Mouse (Mus musculus): ENCODE measurements around the gene Cep162. TPM values are rescaled to one million over a fixed set of nuclear protein-coding genes. Genes with fewer than 3 reads are reported as not detected.

Cep162 gene
- polyA plus RNA-seq, 1 experiment from 2014 or later: 10.4 TPM

DNA sequence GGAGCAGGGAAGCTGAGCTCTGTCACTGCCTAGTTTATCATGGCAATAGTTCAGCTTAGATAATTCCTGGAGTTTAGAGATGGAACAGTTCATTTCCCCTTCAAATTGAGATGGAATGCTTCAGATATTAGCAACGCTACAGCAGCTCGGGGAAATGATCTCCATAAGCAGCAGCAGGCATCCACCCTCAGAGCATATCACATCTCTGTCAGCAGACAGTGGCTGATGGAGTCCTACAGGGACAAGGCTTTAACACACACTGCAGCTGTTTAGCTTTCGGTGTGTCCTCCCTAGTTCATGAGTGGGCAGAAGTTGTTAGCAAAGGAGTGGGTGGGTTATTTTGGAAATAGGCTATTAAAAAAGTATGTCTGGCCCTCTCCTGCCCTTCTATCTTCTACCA, 58.1 kb downstream of the Cep162 start:
- Histone ChIP-seq H3K27me3 (no peaks in the 10 kb centered on the region), H3K4me1 (no peaks in the 10 kb centered on the region), H3K27ac (no peak overlapping the region), H3K36me3 (peaks cover 54% of the 10 kb centered on the region), H3K9me3 (replicated peaks) (peaks cover 3% of the 10 kb centered on the region; the same call in 1 of the 2 replicates), H3K4me3 (no peak overlapping the region), H3K9ac (no peak overlapping the region), H3K4me2 (replicated peaks) (no peak overlapping the region)
- 83% methylated on average over 3 of the region's 3 CpGs for WGBS
- no peak for ATAC-seq (ENCODE audit: low FRiP score)

DNA sequence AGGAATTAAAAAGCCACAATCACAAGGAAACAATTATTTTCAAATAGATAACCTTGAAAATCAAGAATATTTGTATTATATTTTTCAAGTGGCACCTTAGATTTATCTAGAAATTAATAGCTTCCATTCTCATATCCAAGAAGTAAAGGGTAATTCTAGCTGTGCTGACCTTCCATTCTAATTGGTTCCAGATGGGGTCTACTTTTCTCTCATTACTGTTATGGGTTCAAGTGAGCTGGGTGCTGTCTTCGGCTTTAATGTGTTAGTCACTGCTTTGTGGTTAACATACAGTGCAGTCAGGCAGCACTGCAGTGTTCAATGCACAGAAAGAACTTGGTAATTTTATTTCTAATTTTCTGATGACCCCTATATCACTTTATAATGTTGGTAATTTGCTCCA, 61.6 kb downstream of the Cep162 start:
- Histone ChIP-seq H3K27ac (no peak overlapping the region), H3K4me3 (no peak overlapping the region), H3K27me3 (no peaks in the 10 kb centered on the region), H3K9ac (no peak overlapping the region), H3K4me1 (no peaks in the 10 kb centered on the region), H3K9me3 (replicated peaks) (peaks cover 12% of the 10 kb centered on the region; the same call in 1 of the 2 replicates), H3K36me3 (peaks cover 60% of the 10 kb centered on the region), H3K4me2 (replicated peaks) (no peak overlapping the region)
- 75% methylated on average over 1 of the region's 1 CpGs for WGBS
- no peak for ATAC-seq (ENCODE audit: low FRiP score)

DNA sequence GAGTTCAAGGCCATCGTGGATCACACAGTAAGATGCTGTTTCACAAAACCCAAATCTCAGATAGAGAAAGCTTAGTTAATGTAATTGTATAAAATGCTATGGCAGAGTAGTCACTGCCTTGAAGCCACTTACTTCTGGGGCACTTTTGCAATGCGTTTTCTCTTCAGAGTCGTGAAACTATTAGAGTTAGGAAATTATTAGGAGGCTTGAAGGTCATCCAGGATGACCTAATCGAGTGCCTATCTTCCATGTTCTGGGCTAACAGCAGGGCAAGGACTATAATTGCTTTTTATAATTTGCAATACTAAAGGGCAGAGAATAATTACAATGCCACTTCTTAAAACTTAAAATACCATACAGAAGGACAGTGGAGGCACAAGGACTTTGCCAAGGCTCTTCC, 68.0 kb downstream of the Cep162 start:
- no peak for ATAC-seq (ENCODE audit: low FRiP score)
- Histone ChIP-seq H3K9me3 (replicated peaks) (peaks cover 9% of the 10 kb centered on the region; the same call in 1 of the 2 replicates), H3K27ac (no peak overlapping the region), H3K4me3 (no peak overlapping the region), H3K27me3 (no peaks in the 10 kb centered on the region), H3K36me3 (peaks cover 22% of the 10 kb centered on the region), H3K4me1 (no peaks in the 10 kb centered on the region), H3K4me2 (replicated peaks) (no peak overlapping the region), H3K9ac (no peak overlapping the region)
- WGBS: 92% methylated on average over 4 of the region's 4 CpGs

DNA sequence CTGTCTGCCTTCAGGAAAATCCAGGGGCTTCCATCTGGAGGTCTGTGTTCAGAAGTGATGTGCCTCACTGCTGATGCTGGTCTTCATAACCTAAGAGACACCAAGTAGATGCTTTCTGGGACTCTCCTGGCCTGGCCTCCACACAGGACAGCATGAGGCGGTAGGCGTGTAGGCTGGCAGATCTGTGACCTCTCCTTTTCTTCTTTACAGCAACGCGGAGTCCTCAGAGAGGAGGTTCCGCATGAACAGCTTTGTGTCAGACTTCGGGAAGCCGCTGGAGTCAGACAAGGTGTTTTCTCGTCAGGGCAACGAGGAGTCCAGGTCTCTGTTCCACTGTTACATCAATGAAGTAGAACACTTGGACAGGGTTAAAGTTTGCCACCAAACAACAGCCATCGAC, 73.1 kb downstream of the Cep162 start:
- Histone ChIP-seq H3K9me3 (replicated peaks) (no peaks in the 10 kb centered on the region), H3K4me1 (no peaks in the 10 kb centered on the region), H3K9ac (no peak overlapping the region), H3K4me2 (replicated peaks) (no peak overlapping the region), H3K36me3 (no peaks in the 10 kb centered on the region), H3K27ac (no peak overlapping the region), H3K4me3 (no peak overlapping the region), H3K27me3 (no peaks in the 10 kb centered on the region)
- no peak for ATAC-seq (ENCODE audit: low FRiP score)
- WGBS: 75% methylated on average over 10 of the region's 10 CpGs

DNA sequence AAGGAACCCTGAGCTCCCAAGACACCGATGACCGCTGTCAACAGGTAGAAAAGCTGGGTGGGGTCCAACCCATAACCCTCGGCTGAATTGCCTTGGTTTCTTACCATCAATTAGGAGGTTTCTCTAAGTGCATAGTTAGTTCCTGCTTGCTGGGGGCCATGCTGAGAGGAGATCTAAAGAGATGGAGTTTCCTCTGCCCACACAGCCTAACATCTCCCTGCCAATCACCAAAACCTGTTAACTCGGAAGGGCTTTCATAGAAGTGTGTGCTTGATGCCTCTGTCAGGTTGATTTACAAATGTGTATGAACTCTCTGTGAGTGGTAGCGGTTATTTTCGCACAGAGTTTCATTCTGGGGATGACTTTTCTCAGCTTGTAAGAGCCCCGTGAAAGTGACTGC, 76.8 kb downstream of the Cep162 start:
- H3K27ac ChIP-seq: no peak overlapping the region
- no peaks in the 10 kb centered on the region for H3K36me3 ChIP-seq
- no peak overlapping the region for H3K4me3 ChIP-seq
- H3K9me3 ChIP-seq (replicated peaks): no peaks in the 10 kb centered on the region
- H3K4me1 ChIP-seq: no peaks in the 10 kb centered on the region
- H3K27me3 ChIP-seq: no peaks in the 10 kb centered on the region
- ATAC-seq (ENCODE audit: low FRiP score): no peak
- no peak overlapping the region for H3K9ac ChIP-seq
- H3K4me2 ChIP-seq (replicated peaks): no peak overlapping the region
- WGBS: 69% methylated on average over 7 of the region's 7 CpGs

DNA sequence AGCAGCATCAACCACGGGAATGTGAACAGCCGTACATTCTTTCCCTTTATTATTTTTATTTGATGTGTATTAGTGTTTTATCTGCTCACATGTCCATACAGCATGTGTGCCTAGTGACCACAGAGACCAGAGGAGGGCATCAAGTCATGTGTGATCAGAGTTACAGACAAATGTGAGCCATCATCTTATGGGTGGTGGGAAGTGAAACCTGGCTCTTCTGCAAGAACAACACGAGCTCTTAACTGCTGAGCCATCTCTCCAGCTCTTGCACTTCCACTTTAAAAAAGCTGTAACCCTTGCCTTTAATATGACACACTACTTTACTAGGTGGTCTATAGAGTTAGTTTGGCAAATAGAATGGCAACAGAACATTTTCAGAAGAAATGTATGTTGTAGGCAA, 83.8 kb downstream of the Cep162 start:
- WGBS: 89% methylated on average over 3 of the region's 3 CpGs
- no peak overlapping the region for H3K9ac ChIP-seq
- H3K4me1 ChIP-seq: no peaks in the 10 kb centered on the region
- H3K9me3 ChIP-seq (replicated peaks): no peaks in the 10 kb centered on the region
- H3K27ac ChIP-seq: no peak overlapping the region
- H3K36me3 ChIP-seq: no peaks in the 10 kb centered on the region
- no peak overlapping the region for H3K4me2 ChIP-seq (replicated peaks)
- no peak overlapping the region for H3K4me3 ChIP-seq
- no peak for ATAC-seq (ENCODE audit: low FRiP score)
- no peaks in the 10 kb centered on the region for H3K27me3 ChIP-seq

DNA sequence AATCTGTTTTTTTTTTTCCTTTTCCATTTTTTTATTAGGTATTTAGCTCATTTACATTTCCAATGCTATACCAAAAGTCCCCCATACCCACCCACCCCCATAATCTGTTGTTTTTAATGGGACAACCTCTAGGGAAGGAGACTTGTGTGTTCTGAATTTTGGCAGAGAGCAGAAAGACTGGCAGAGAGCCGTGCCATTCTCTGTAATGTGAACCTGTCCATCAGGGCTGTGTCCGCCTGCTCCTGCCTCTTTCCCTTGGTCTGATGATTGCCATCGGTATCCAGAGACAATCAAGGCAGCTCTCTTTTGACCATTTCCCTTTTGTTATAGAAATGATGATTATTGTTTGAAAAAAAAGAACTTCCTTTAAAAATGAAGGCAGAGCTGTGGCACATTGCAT, 84.4 kb downstream of the Cep162 start:
- Histone ChIP-seq H3K9ac (no peak overlapping the region), H3K9me3 (replicated peaks) (no peaks in the 10 kb centered on the region), H3K4me2 (replicated peaks) (no peak overlapping the region), H3K27ac (no peak overlapping the region), H3K36me3 (no peaks in the 10 kb centered on the region), H3K4me3 (no peak overlapping the region), H3K27me3 (no peaks in the 10 kb centered on the region), H3K4me1 (no peaks in the 10 kb centered on the region)
- no peak for ATAC-seq (ENCODE audit: low FRiP score)
- 77% methylated on average over 3 of the region's 3 CpGs for WGBS

DNA sequence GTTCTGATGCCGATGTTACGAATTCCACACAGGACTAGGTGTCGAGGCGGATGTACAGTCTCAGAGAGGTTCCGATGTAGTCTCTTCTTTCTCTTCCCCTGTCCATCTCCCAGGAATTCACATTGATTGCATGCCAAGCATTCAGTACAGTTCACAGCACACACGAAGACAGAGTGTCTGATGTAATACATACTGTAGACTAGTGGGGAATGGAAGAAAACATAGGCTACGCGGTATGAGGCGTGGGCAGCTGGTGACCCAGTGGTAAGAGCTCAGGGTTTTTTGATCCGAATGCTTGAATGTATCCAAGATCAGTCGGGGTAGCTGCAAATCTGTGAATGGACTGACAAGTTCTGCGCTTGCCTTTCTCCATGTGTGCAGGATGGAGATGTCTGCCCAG, 86.2 kb downstream of the Cep162 start:
- Histone ChIP-seq H3K4me1 (no peaks in the 10 kb centered on the region), H3K27me3 (no peaks in the 10 kb centered on the region), H3K36me3 (no peaks in the 10 kb centered on the region), H3K9ac (no peak overlapping the region), H3K27ac (no peak overlapping the region), H3K4me2 (replicated peaks) (no peak overlapping the region), H3K4me3 (no peak overlapping the region), H3K9me3 (replicated peaks) (no peaks in the 10 kb centered on the region)
- 89% methylated on average over 12 of the region's 12 CpGs for WGBS
- ATAC-seq (ENCODE audit: low FRiP score): no peak

DNA sequence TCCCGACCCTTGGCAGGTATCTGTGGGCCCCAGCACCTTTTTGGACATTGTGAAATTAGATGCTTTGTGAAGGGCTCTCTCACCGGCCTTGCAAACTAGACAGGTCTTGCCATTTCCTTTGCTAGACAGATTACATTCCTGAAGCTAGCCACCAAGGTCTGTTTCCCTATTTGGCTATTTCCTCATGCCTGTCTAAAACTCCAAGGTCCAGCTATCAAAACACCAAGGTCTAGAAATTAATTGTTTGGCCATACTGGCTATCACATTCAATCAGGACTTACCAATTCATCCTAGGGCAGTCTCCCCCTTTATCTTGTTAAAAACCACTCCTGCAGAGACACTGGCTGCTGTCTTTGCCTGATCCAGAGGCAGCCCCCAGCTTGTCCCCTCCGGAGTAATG, 87.3 kb downstream of the Cep162 start:
- Histone ChIP-seq H3K4me3 (no peak overlapping the region), H3K27me3 (no peaks in the 10 kb centered on the region), H3K9ac (no peak overlapping the region), H3K9me3 (replicated peaks) (no peaks in the 10 kb centered on the region), H3K4me2 (replicated peaks) (no peak overlapping the region), H3K27ac (no peak overlapping the region), H3K4me1 (no peaks in the 10 kb centered on the region), H3K36me3 (no peaks in the 10 kb centered on the region)
- 68% methylated on average over 3 of the region's 3 CpGs for WGBS
- ATAC-seq (ENCODE audit: low FRiP score): no peak

DNA sequence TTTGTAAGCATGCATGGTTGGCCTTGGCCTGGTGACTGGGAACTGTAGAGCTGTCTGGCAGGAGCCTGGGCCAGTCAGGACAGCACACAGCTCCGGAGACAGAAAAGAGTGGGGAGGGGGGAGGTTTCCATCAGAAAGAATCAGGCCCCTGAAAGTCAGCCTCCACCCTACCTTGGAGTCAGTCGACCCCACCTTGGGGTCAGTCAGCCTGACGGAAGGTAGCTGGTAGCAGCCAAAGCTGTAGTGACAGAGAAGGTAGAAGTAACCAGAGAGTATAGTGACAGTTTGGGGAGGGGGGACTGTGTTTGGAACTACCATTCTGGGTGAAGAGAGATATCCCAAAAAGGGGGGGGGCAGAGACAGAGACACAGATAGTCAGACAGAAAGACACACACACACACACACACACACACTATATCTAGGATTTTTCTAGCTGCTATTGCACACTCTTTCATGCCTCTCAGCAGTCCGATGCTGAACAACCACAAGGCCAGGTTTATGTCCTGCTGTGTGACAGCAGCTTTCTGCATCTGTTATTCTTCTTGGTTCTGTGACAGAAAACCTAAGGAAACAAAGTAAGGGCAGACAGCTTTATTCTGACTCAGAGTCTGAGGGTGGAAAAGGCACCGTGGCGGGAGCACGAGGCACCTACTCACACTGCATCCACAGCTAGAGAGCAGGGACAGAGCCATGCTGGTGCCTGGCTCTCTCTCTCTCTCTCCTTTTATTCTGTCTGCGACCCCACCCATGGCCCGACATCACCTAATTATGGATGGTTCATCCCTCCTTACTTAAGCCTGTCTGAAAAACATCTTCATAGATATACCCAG, 88.1 kb downstream of the Cep162 start:
- WGBS: 71% methylated on average over 9 of the region's 9 CpGs
- no peak overlapping the region for H3K9ac ChIP-seq
- no peak for ATAC-seq (ENCODE audit: low FRiP score)

DNA sequence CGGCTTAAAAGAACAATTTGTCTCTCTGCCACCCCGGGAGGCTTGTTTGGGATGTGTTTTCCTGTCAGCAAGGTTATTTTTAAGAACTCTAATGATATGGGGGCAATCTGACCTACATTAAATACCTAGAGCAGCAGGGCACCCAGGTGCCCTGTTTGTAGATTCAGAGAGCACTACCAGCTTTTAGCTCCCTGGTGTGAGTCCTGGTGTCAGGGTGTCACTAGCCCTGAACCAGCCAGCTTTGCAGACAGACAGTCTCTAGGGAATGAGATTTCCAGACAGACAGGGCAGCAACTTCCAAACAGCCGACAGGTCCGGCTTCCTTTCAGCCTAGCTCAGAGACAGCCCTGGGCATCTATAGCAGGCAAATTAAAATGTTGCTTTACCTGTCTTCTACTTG, 92.8 kb downstream of the Cep162 start:
- WGBS: 82% methylated on average over 4 of the region's 4 CpGs
- Histone ChIP-seq H3K4me3 (no peak overlapping the region), H3K36me3 (no peaks in the 10 kb centered on the region), H3K9ac (no peak overlapping the region), H3K4me2 (replicated peaks) (no peak overlapping the region), H3K4me1 (no peaks in the 10 kb centered on the region), H3K27me3 (no peaks in the 10 kb centered on the region), H3K9me3 (replicated peaks) (no peaks in the 10 kb centered on the region), H3K27ac (no peak overlapping the region)
- ATAC-seq (ENCODE audit: low FRiP score): no peak

More for the DNA sequence above, 88.1 kb downstream of the Cep162 start:
- no peaks in the 10 kb centered on the region for H3K36me3 ChIP-seq
- H3K27me3 ChIP-seq: no peaks in the 10 kb centered on the region
- H3K4me2 ChIP-seq (replicated peaks): no peak overlapping the region
- no peaks in the 10 kb centered on the region for H3K9me3 ChIP-seq (replicated peaks)
- no peaks in the 10 kb centered on the region for H3K4me1 ChIP-seq
- H3K4me3 ChIP-seq: no peak overlapping the region
- H3K27ac ChIP-seq: no peak overlapping the region

DNA sequence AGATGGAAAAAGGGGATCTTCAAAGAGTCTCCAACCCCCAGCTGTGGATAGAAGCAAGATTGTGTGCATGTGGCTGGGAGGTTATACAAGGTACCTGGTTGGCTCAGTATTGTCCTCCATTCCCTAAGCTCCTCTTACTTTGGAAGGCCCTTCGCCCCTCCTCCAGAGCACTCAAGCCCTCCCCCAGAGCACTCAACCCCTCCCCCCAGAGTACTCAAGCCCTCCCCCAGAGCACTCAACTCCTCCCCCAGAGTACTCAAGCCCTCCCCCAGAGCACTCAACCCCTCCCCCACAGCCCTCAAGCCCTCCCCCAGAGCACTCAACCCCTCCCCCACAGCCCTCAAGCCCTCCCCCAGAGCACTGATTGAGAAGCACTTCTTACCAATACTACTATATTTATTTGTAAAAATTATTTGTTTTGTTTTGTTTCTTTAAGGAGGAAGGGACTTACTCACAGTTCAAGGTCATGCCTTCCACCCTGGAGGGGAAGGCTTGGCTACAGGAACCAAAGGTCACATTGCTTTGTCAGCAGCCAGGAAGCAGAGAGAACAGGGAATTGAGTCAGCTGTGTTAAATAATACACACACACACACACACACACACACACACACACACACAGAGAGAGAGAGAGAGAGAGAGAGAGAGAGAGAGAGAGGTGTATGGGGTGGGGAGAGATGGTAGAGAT, 102.6 kb downstream of the Cep162 start:
- H3K9ac ChIP-seq: no peak overlapping the region
- 100% methylated on average over 1 of the region's 1 CpGs for WGBS
- no peak overlapping the region for H3K4me2 ChIP-seq (replicated peaks)
- H3K9me3 ChIP-seq (replicated peaks): no peaks in the 10 kb centered on the region
- H3K4me3 ChIP-seq: no peak overlapping the region
- ATAC-seq (ENCODE audit: low FRiP score): no peak
- no peaks in the 10 kb centered on the region for H3K27me3 ChIP-seq
- no peak overlapping the region for H3K27ac ChIP-seq
- H3K4me1 ChIP-seq: no peaks in the 10 kb centered on the region
- H3K36me3 ChIP-seq: no peaks in the 10 kb centered on the region

DNA sequence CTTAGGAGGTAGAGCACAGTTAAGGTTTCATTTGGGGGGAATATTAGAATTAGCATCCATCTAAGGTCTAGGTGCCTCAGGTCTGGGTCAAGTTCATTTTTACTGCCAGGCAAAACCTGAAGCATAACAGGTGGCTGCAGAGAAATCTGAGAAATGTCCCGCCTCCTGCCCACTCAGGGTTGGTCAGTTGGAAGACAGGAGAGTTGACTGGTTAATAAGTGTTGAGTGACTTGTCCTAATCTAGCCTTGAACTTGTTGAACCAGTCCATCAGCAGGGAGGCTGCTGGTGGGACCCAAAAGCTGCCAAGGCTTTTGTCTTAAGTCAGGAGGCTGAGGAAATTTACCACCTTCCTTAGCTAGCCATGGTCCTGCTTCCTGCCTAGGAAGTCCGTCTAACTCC, 107.4 kb downstream of the Cep162 start:
- Histone ChIP-seq H3K4me2 (replicated peaks) (no peak overlapping the region), H3K27ac (no peak overlapping the region), H3K9ac (no peak overlapping the region), H3K4me1 (peaks cover 13% of the 10 kb centered on the region), H3K4me3 (no peak overlapping the region), H3K9me3 (replicated peaks) (no peaks in the 10 kb centered on the region), H3K27me3 (peaks cover 40% of the 10 kb centered on the region), H3K36me3 (no peaks in the 10 kb centered on the region)
- 86% methylated on average over 2 of the region's 2 CpGs for WGBS
- ATAC-seq (ENCODE audit: low FRiP score): no peak

All from hindbrain, embryonic 12.5 days (tissue).